Mouse (Mus musculus) forebrain, embryonic 13.5 days (tissue): ENCODE results near the gene Frmd8. TPM values are rescaled to one million over a fixed set of nuclear protein-coding genes. Genes with fewer than 3 reads are reported as not detected.

Source experiments
- ATAC-seq: fragments of 200-750 bp; cut with Nextera tagmentation; 2 replicates; pipeline ENCODE4 v1.8.0; 2017
- H3K27ac ChIP-seq: fragments of 300-500 bp; sonication (generic); 2 replicates; pipeline ENCODE4 v1.5.1; 2015; ENCODE audit warnings: inconsistent platforms, mild to moderate bottlenecking, moderate library complexity
- H3K27me3 ChIP-seq: fragments of 300-500 bp; sonication (generic); 2 replicates; pipeline ENCODE4 v1.6.1; 2015; ENCODE audit warnings: mild to moderate bottlenecking, inconsistent platforms
- H3K36me3 ChIP-seq: fragments of 300-500 bp; sonication (generic); 2 replicates; pipeline ENCODE4 v1.6.1; 2015; ENCODE audit warnings: mild to moderate bottlenecking, inconsistent platforms; ENCODE audit not compliant: poor library complexity, severe bottlenecking
- H3K4me1 ChIP-seq: fragments of 300-500 bp; sonication (generic); 2 replicates; pipeline ENCODE4 v1.6.1; 2015; ENCODE audit warnings: inconsistent platforms
- H3K4me2 ChIP-seq: fragments of 300-500 bp; sonication (generic); 2 replicates; pipeline ENCODE4 v1.6.1; 2015; ENCODE audit warnings: inconsistent platforms, mild to moderate bottlenecking, moderate library complexity
- H3K4me3 ChIP-seq: fragments of 300-500 bp; sonication (generic); 2 replicates; pipeline ENCODE4 v1.5.1; 2015; ENCODE audit warnings: mild to moderate bottlenecking, inconsistent platforms
- H3K9ac ChIP-seq: fragments of 300-500 bp; sonication (generic); 2 replicates; pipeline ENCODE4 v1.6.1; 2015; ENCODE audit warnings: mild to moderate bottlenecking, inconsistent platforms
- H3K9me3 ChIP-seq: fragments of 300-500 bp; sonication (generic); replicated peaks from 2 replicates; pipeline ENCODE4 v1.6.1; 2016; ENCODE audit warnings: inconsistent platforms
- WGBS: fragments of 180-500 bp; shearing (Covaris S2); methylation state at CpG from one replicate; pipeline ENCODE4 v1.1.7; 2015; 5-methylcytosine and 5-hydroxymethylcytosine counted together
- polyA plus RNA-seq: library from polyadenylated mRNA; unstranded; fragments of >200 nt; fragmentation: Nextera tagmentation; extraction: Ambion mirVana; gene quantifications from 2 replicates; pipeline ENCODE4 v1.2.1, GENCODE M21; 2015

The Frmd8 gene
- polyA plus RNA-seq, result 21.7 and 26.2 TPM in 2 replicates

- peak; percentile 92 for ATAC-seq
- Histone ChIP-seq H3K27ac (peak within 1 kb of the TSS; percentile 75), H3K9me3 (no peaks in the 10 kb centered on the region), H3K4me1 (peaks cover 41% of the 10 kb centered on the region), H3K27me3 (no peaks in the 10 kb centered on the region), H3K9ac (peak within 1 kb of the TSS; percentile 85), H3K4me3 (peak within 1 kb of the TSS; percentile 81), H3K36me3 (peaks cover 16% of the 10 kb centered on the region), H3K4me2 (peak within 1 kb of the TSS; percentile 90)
- WGBS, result under 1% methylated on average over 37 of the region's 37 CpGs
Observed at GRCm38 (mm10) chr19:5874969-5875480, at the start of gene Frmd8. TSS of gene Frmd8 (minus strand) at chr19:5875274.

GRCm38 (mm10) chr19:5924713-5925093 is 49.6 kb upstream of the Frmd8 start, which contains the start of gene Cdc42ep2:
TSS of gene Cdc42ep2 (minus strand) at chr19:5924816.
- Histone ChIP-seq H3K9me3 (no peaks in the 10 kb centered on the region), H3K36me3 (no peaks in the 10 kb centered on the region), H3K4me2 (peak within 1 kb of the TSS; percentile 95), H3K4me3 (peak within 1 kb of the TSS; percentile 54), H3K27ac (peak within 1 kb of the TSS; percentile 52; the same call in 1 of the 2 replicates), H3K27me3 (peaks cover 10% of the 10 kb centered on the region), H3K9ac (peak within 1 kb of the TSS; percentile 71), H3K4me1 (peaks cover 30% of the 10 kb centered on the region)
- under 1% methylated on average over 18 of the region's 18 CpGs for WGBS
- ATAC-seq, result peak; percentile 96

GRCm38 (mm10) chr19:5923990-5924712 is 49.1 kb upstream of the Frmd8 start:
- peak overlapping the region; percentile 52; the same call in 1 of the 2 replicates for H3K27ac ChIP-seq
- peak overlapping the region; percentile 71 for H3K9ac ChIP-seq
- H3K4me3 ChIP-seq, result peak overlapping the region; percentile 54
- no peaks in the 10 kb centered on the region for H3K36me3 ChIP-seq
- H3K4me1 ChIP-seq, result peaks cover 28% of the 10 kb centered on the region
- peak overlapping the region; percentile 95 for H3K4me2 ChIP-seq
- H3K27me3 ChIP-seq, result peaks cover 10% of the 10 kb centered on the region
- ATAC-seq, result peak; percentile 87
- under 1% methylated on average over 38 of the region's 38 CpGs for WGBS
- H3K9me3 ChIP-seq, result no peaks in the 10 kb centered on the region

GRCm38 (mm10) chr19:5922963-5923362 is 47.9 kb upstream of the Frmd8 start:
- H3K36me3 ChIP-seq, result no peaks in the 10 kb centered on the region
- peaks cover 10% of the 10 kb centered on the region for H3K27me3 ChIP-seq
- WGBS, result 94% methylated on average over 3 of the region's 3 CpGs
- H3K4me3 ChIP-seq, result no peak overlapping the region
- H3K27ac ChIP-seq, result no peak overlapping the region
- no peaks in the 10 kb centered on the region for H3K9me3 ChIP-seq
- H3K4me1 ChIP-seq, result peaks cover 28% of the 10 kb centered on the region
- ATAC-seq, result no peak
- no peak overlapping the region for H3K9ac ChIP-seq
- no peak overlapping the region for H3K4me2 ChIP-seq

GRCm38 (mm10) chr19:5922119-5922942 is 47.3 kb upstream of the Frmd8 start:
- no peaks in the 10 kb centered on the region for H3K9me3 ChIP-seq
- peaks cover 10% of the 10 kb centered on the region for H3K27me3 ChIP-seq
- H3K27ac ChIP-seq, result no peak overlapping the region
- no peak for ATAC-seq
- WGBS, result 84% methylated on average over 15 of the region's 15 CpGs
- H3K36me3 ChIP-seq, result 0 out of 2 replicates have a peak, but pooled peaks cover 3% of the 10 kb centered on the region
- H3K9ac ChIP-seq, result no peak overlapping the region; the same call in 1 of the 2 replicates
- no peak overlapping the region for H3K4me3 ChIP-seq
- H3K4me2 ChIP-seq, result no peak overlapping the region; the same call in 1 of the 2 replicates
- peaks cover 28% of the 10 kb centered on the region for H3K4me1 ChIP-seq

GRCm38 (mm10) chr19:5921715-5922114 is 46.6 kb upstream of the Frmd8 start:
- Histone ChIP-seq H3K4me1 (peaks cover 24% of the 10 kb centered on the region), H3K9me3 (no peaks in the 10 kb centered on the region), H3K27ac (no peak overlapping the region), H3K9ac (peak overlapping the region; percentile 58), H3K4me2 (peak overlapping the region; percentile 24), H3K4me3 (no peak overlapping the region), H3K36me3 (0 out of 2 replicates have a peak, but pooled peaks cover 10% of the 10 kb centered on the region), H3K27me3 (peaks cover 10% of the 10 kb centered on the region)
- 20% methylated on average over 9 of the region's 9 CpGs for WGBS
- ATAC-seq, result no peak

GRCm38 (mm10) chr19:5913007-5913719 is 38.1 kb upstream of the Frmd8 start, which contains the start of gene Dpf2:
TSS of gene Dpf2 (minus strand) at chr19:5913010.
- Histone ChIP-seq H3K27me3 (no peaks in the 10 kb centered on the region), H3K27ac (peak within 1 kb of the TSS; percentile 81), H3K9me3 (no peaks in the 10 kb centered on the region), H3K36me3 (0 out of 2 replicates have a peak, but pooled peaks cover 10% of the 10 kb centered on the region), H3K9ac (peak within 1 kb of the TSS; percentile 93), H3K4me1 (peaks cover 36% of the 10 kb centered on the region), H3K4me2 (peak within 1 kb of the TSS; percentile 90), H3K4me3 (peak within 1 kb of the TSS; percentile 99)
- WGBS, result 22% methylated on average over 13 of the region's 13 CpGs
- ATAC-seq, result no peak; the same call in none of the 2 replicates

- peak; percentile 93 for ATAC-seq
- Histone ChIP-seq H3K4me3 (peak overlapping the region; percentile 99), H3K4me1 (peaks cover 36% of the 10 kb centered on the region), H3K36me3 (peaks cover 8% of the 10 kb centered on the region; the same call in 1 of the 2 replicates), H3K4me2 (peak overlapping the region; percentile 90), H3K9me3 (no peaks in the 10 kb centered on the region), H3K9ac (peak overlapping the region; percentile 93), H3K27ac (peak overlapping the region; percentile 81), H3K27me3 (no peaks in the 10 kb centered on the region)
- under 1% methylated on average over 59 of the region's 59 CpGs for WGBS
Observed at GRCm38 (mm10) chr19:5912103-5913006, 37.3 kb upstream of the Frmd8 start.

- 4% methylated on average over 14 of the region's 14 CpGs for WGBS
Observed at GRCm38 (mm10) chr19:5911430-5912102, 36.5 kb upstream of the Frmd8 start.

GRCm38 (mm10) chr19:5910221-5910620 is 35.1 kb upstream of the Frmd8 start:
- Histone ChIP-seq H3K9me3 (no peaks in the 10 kb centered on the region), H3K4me3 (peak overlapping the region; percentile 99), H3K27me3 (no peaks in the 10 kb centered on the region), H3K36me3 (peaks cover 23% of the 10 kb centered on the region), H3K4me1 (peaks cover 36% of the 10 kb centered on the region), H3K9ac (peak overlapping the region; percentile 58), H3K4me2 (peak overlapping the region; percentile 90), H3K27ac (peak overlapping the region; percentile 65)
- WGBS, result 48% methylated on average over 6 of the region's 6 CpGs
- no peak for ATAC-seq

More at GRCm38 (mm10) chr19:5911430-5912102, 36.5 kb upstream of the Frmd8 start:
- Histone ChIP-seq H3K4me2 (peak overlapping the region; percentile 90), H3K9me3 (no peaks in the 10 kb centered on the region), H3K4me3 (peak overlapping the region; percentile 99), H3K4me1 (peaks cover 36% of the 10 kb centered on the region), H3K9ac (peak overlapping the region; percentile 93), H3K36me3 (peaks cover 10% of the 10 kb centered on the region), H3K27me3 (no peaks in the 10 kb centered on the region), H3K27ac (peak overlapping the region; percentile 81)
- ATAC-seq, result no peak
